26 mouse cellular contexts compared by ENCODE assay signal in genomic region chr1:54110920-54111605, GRCm38 (mm10).
DNase-seq lines count a peak whose midpoint lies in the region; ATAC-seq and TF ChIP-seq lines count a peak whose summit lies in the region.
"Had no signal": no experiment of that assay in that cellular context is flagged by ENCODE, and none has a peak within 500 bp of the region (broad histone marks: within the 10 kb centered on the region; RNA-seq: fewer than 3 reads in every experiment).

No protein-coding gene starts in this region.

- no peaks in the 10 kb centered on the region for H3K9me3 ChIP-seq in heart, embryonic 12.5 days (replicated peaks)
- no peaks in the 10 kb centered on the region for H3K9me3 ChIP-seq in lung, embryonic 15.5 days
- H3K9me3 ChIP-seq: embryonic facial prominence, embryonic 13.5 days; forebrain, embryonic 10.5 days; forebrain, embryonic 15.5 days; liver, embryonic 12.5 days; stomach, embryonic 15.5 days had no signal

- H3K79me2 ChIP-seq in heart, adult 2 months (replicated peaks; ENCODE audit: control insufficient read depth, insufficient read depth, low read length): no peaks in the 10 kb centered on the region

- H3K4me3 ChIP-seq in heart, adult 2 months: no peak overlapping the region
- no peak overlapping the region for H3K4me3 ChIP-seq in heart, embryonic 12.5 days
- no peak overlapping the region for H3K4me3 ChIP-seq in lung, embryonic 15.5 days
- no peak overlapping the region for H3K4me3 ChIP-seq in lung, adult 2 months (replicated peaks; ENCODE audit: extremely low read depth, low read depth, low read length)
- H3K4me3 ChIP-seq: embryonic facial prominence, embryonic 13.5 days; forebrain, embryonic 10.5 days; forebrain, embryonic 15.5 days; liver, embryonic 12.5 days; stomach, embryonic 15.5 days had no signal

- peaks cover 6% of the 10 kb centered on the region for H3K4me1 ChIP-seq in heart, adult 2 months (ENCODE audit: control insufficient read depth, insufficient read depth, low read length)
- peaks cover 22% of the 10 kb centered on the region for H3K4me1 ChIP-seq in heart, embryonic 12.5 days (replicated peaks)
- H3K4me1 ChIP-seq in lung, embryonic 15.5 days: peaks cover 8% of the 10 kb centered on the region
- no peaks in the 10 kb centered on the region for H3K4me1 ChIP-seq in lung, adult 2 months (ENCODE audit: control insufficient read depth, insufficient read depth, low read length)
- H3K4me1 ChIP-seq: forebrain, embryonic 10.5 days; forebrain, embryonic 15.5 days; liver, embryonic 12.5 days; stomach, embryonic 15.5 days had no signal

- TF ChIP-seq POLR2A in heart, adult 2 months (IDR thresholded peaks at IDR 0.05; ENCODE audit: insufficient read depth, low read depth, low read length): no peak
- no peak for TF ChIP-seq POLR2A in lung, adult 2 months (IDR thresholded peaks at IDR 0.05; ENCODE audit: borderline replicate concordance, extremely low read depth, low read depth, low read length)

- ATAC-seq in heart, embryonic 12.5 days (ENCODE audit: insufficient number of reproducible peaks, low FRiP score): no peak
- peak; percentile 62; the same call in 1 of the 2 replicates for ATAC-seq in lung, embryonic 15.5 days (ENCODE audit: borderline replicate concordance, extremely low read depth, low FRiP score, low TSS enrichment)
- ATAC-seq: activated CD4-positive, CD25-positive, alpha-beta regulatory T cell, adult 4 months; forebrain, embryonic 15.5 days; hindbrain, embryonic 16.5 days; liver, embryonic 12.5 days; liver, postnatal 0 days; midbrain, embryonic 16.5 days had no signal

- peaks cover 8% of the 10 kb centered on the region; the same call in 1 of the 2 replicates for H3K36me3 ChIP-seq in heart, adult 2 months (ENCODE audit: control insufficient read depth, insufficient read depth, low read length)
- no peaks in the 10 kb centered on the region for H3K36me3 ChIP-seq in heart, embryonic 12.5 days
- H3K36me3 ChIP-seq in lung, embryonic 15.5 days: no peaks in the 10 kb centered on the region
- H3K36me3 ChIP-seq: embryonic facial prominence, embryonic 13.5 days; forebrain, embryonic 10.5 days; forebrain, embryonic 15.5 days; liver, embryonic 12.5 days; stomach, embryonic 15.5 days had no signal

- peak; percentile 7 for DNase-seq in adrenal gland, postnatal 10 days
- no peak for DNase-seq in adrenal gland, postnatal 4 days (ENCODE audit: low spot score in 2 of 2)
- DNase-seq in heart, adult 2 months: peak; percentile 19 to 26
- DNase-seq in lung, adult 2 months: no peak
- peak; percentile 6 to 10 for DNase-seq in heart, postnatal 10 days
- DNase-seq: adrenal gland, adult 8-10 months; cerebellum, adult 18-20 months; gastrocnemius, postnatal 10 days; kidney, adult 18-20 months; kidney, postnatal 4 days; layer of hippocampus, postnatal 36 days; left cerebral cortex, postnatal 4 days; liver, postnatal 0 days; right cerebral cortex, postnatal 25 days had no signal

- no peaks in the 10 kb centered on the region for H3K27me3 ChIP-seq in heart, adult 2 months (ENCODE audit: control insufficient read depth, insufficient read depth, low read length)
- H3K27me3 ChIP-seq in heart, embryonic 12.5 days (replicated peaks): no peaks in the 10 kb centered on the region
- no peaks in the 10 kb centered on the region for H3K27me3 ChIP-seq in lung, embryonic 15.5 days
- H3K27me3 ChIP-seq: CH12.LX; embryonic facial prominence, embryonic 13.5 days; forebrain, embryonic 15.5 days; liver, embryonic 12.5 days; stomach, embryonic 15.5 days had no signal

- TF ChIP-seq EP300 in heart, adult 2 months (IDR thresholded peaks at IDR 0.05; ENCODE audit: insufficient read depth, low read depth, low read length): no peak

- no peak for TF ChIP-seq CTCF in heart, adult 2 months (IDR thresholded peaks at IDR 0.05)
- TF ChIP-seq CTCF in lung, adult 2 months (IDR thresholded peaks at IDR 0.05; ENCODE audit: insufficient read depth, low read length): no peak

- 73% methylated on average over 8 of the region's 8 CpGs for WGBS in heart, adult 2 months
- 83% methylated on average over 8 of the region's 8 CpGs for WGBS in heart, embryonic 12.5 days
- 50% methylated on average over 8 of the region's 8 CpGs for WGBS in lung, embryonic 15.5 days
- WGBS in lung, adult 2 months: 64% methylated on average over 8 of the region's 8 CpGs

- H3K9ac ChIP-seq in heart, adult 2 months (ENCODE audit: low read depth, low read length): no peak overlapping the region
- H3K9ac ChIP-seq in heart, embryonic 12.5 days: no peak overlapping the region
- no peak overlapping the region for H3K9ac ChIP-seq in lung, embryonic 15.5 days
- H3K9ac ChIP-seq: embryonic facial prominence, embryonic 13.5 days; forebrain, embryonic 15.5 days; liver, embryonic 12.5 days; liver, postnatal 0 days; stomach, embryonic 15.5 days had no signal

- peak overlapping the region; percentile 44 for H3K27ac ChIP-seq in heart, adult 2 months
- no peak overlapping the region for H3K27ac ChIP-seq in heart, embryonic 12.5 days (ENCODE audit: poor library complexity, severe bottlenecking)
- no peak overlapping the region; the same call in 1 of the 2 replicates for H3K27ac ChIP-seq in lung, embryonic 15.5 days
- H3K27ac ChIP-seq: embryonic facial prominence, embryonic 13.5 days; forebrain, embryonic 10.5 days; forebrain, embryonic 15.5 days; liver, embryonic 12.5 days; stomach, embryonic 15.5 days had no signal

- H3K4me2 ChIP-seq in heart, embryonic 12.5 days: no peak overlapping the region
- no peak overlapping the region for H3K4me2 ChIP-seq in lung, embryonic 15.5 days
- H3K4me2 ChIP-seq: embryonic facial prominence, embryonic 13.5 days; forebrain, embryonic 15.5 days; liver, embryonic 12.5 days; midbrain, embryonic 11.5 days; stomach, embryonic 15.5 days had no signal

- intact Hi-C loops in heart, adult 2 months (cut with DNase I): loop anchor here (5.0 kb wide), 3 partner anchors 81 to 199 kb away; no protein-coding TSS in a partner anchor
- intact Hi-C loops in heart, postnatal 10 days (cut with DNase I): no loop called here

Comparison
In these comparisons a context has a peak if more than half of its experiments do, and no peak if none do; other contexts are left out.
1. DNase-seq: peak in adrenal gland, postnatal 10 days (single experiment), heart, adult 2 months (2 of 2) and heart, postnatal 10 days (2 of 2); none in adrenal gland, postnatal 4 days (0 of 2) and lung, adult 2 months (single experiment).